Mouse (Mus musculus) midbrain, embryonic 15.5 days (tissue): ENCODE results near the gene Paqr5. TPM values are rescaled to one million over a fixed set of nuclear protein-coding genes. Genes with fewer than 3 reads are reported as not detected.

Experiments used
- ATAC-seq: fragments of 200-750 bp; cut with Nextera tagmentation; replicated peaks from 2 replicates; pipeline ENCODE4 v1.8.0; 2017; ENCODE audit warnings: moderate TSS enrichment
- H3K27ac ChIP-seq: fragments of 300-500 bp; sonication (generic); 2 replicates; pipeline ENCODE4 v1.5.1; 2015; ENCODE audit warnings: mild to moderate bottlenecking, inconsistent platforms
- H3K27me3 ChIP-seq: fragments of 300-500 bp; sonication (generic); replicated peaks from 2 replicates; pipeline ENCODE4 v1.6.1; 2015; ENCODE audit warnings: inconsistent platforms
- H3K36me3 ChIP-seq: fragments of 300-500 bp; sonication (generic); replicated peaks from 2 replicates; pipeline ENCODE4 v1.6.1; 2015; ENCODE audit warnings: inconsistent platforms
- H3K4me1 ChIP-seq: fragments of 300-500 bp; sonication (generic); 2 replicates; pipeline ENCODE4 v1.6.1; 2015; ENCODE audit warnings: inconsistent platforms
- H3K4me2 ChIP-seq: fragments of 300-500 bp; sonication (generic); 2 replicates; pipeline ENCODE4 v1.6.1; 2015; ENCODE audit warnings: inconsistent platforms, mild to moderate bottlenecking, moderate library complexity
- H3K4me3 ChIP-seq: fragments of 300-500 bp; sonication (generic); 2 replicates; pipeline ENCODE4 v1.5.1; 2015; ENCODE audit warnings: mild to moderate bottlenecking, inconsistent platforms
- H3K9ac ChIP-seq: fragments of 300-500 bp; sonication (generic); 2 replicates; pipeline ENCODE4 v1.6.1; 2015; ENCODE audit warnings: mild to moderate bottlenecking, inconsistent platforms
- H3K9me3 ChIP-seq: fragments of 300-500 bp; sonication (generic); 2 replicates; pipeline ENCODE4 v1.6.1; 2016; ENCODE audit warnings: inconsistent platforms
- WGBS: fragments of 180-500 bp; shearing (Covaris S2); methylation state at CpG from one replicate; pipeline ENCODE4 v1.1.7; 2015; ENCODE audit warnings: mixed read lengths; 5-methylcytosine and 5-hydroxymethylcytosine counted together
- polyA plus RNA-seq: library from polyadenylated mRNA; unstranded; fragments of >200 nt; fragmentation: Nextera tagmentation; extraction: Ambion mirVana; gene quantifications from 2 replicates; pipeline ENCODE4 v1.2.1, GENCODE M21; 2015

Paqr5 gene
- polyA plus RNA-seq, 1 experiment from 2014 or later, result 0.61 TPM

DNA sequence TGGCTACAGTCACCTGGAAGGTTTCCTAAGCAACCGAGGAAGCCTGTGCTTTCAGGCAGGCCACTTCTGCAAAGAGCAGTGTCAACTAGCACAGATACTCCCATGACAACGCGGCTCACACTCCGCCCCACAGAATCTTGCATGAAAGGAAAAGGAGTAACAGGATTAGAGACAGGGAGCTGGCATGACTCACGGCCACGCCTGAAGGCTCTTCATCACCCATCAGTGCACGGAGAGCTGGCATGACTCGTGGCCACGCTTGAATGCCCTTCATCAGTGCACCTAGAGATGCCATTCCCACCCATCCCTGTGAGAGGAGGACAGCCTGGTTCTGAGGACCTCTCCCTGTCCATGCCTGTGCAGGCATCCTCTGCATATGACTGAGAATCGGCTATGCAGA, 59.3 kb downstream of the Paqr5 start:
- Histone ChIP-seq H3K4me1 (peaks cover 4% of the 10 kb centered on the region), H3K4me2 (no peak overlapping the region), H3K9me3 (no peaks in the 10 kb centered on the region), H3K27ac (no peak overlapping the region), H3K27me3 (no peaks in the 10 kb centered on the region), H3K9ac (no peak overlapping the region), H3K36me3 (no peaks in the 10 kb centered on the region), H3K4me3 (no peak overlapping the region)
- ATAC-seq, result no peak
- WGBS, result 51% methylated on average over 10 of the region's 10 CpGs

DNA sequence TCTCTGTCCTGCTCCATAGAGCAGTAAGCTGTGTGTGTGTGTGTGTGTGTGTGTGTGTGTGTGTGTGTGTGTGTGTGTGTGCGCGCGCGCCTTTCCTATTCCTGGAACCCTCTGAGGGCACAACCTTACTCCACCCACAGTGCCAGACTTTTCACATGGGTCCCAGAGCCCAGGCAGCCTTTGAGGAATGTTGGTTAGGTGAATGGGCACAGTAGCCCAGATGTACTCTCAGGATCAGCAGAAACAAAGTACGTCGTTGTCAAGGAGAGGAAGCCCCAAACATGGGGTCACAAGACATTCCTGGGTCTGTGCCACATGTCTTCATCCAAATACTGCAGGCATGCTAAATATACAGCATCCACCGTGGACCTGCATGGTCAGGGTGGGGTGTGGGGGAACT, 60.7 kb downstream of the Paqr5 start:
- no peak for ATAC-seq
- Histone ChIP-seq H3K36me3 (no peaks in the 10 kb centered on the region), H3K4me1 (peaks cover 4% of the 10 kb centered on the region), H3K4me3 (no peak overlapping the region), H3K9ac (no peak overlapping the region), H3K9me3 (no peaks in the 10 kb centered on the region), H3K27ac (no peak overlapping the region), H3K4me2 (no peak overlapping the region), H3K27me3 (no peaks in the 10 kb centered on the region)
- WGBS, result 90% methylated on average over 7 of the region's 7 CpGs

GRCm38 (mm10) chr9:61965411-61965930, 61.2 kb downstream of the Paqr5 start:
- peak; percentile 30; the same call in 1 of the 2 replicates for ATAC-seq
- Histone ChIP-seq H3K4me2 (no peak overlapping the region), H3K9me3 (no peaks in the 10 kb centered on the region), H3K27ac (no peak overlapping the region), H3K27me3 (no peaks in the 10 kb centered on the region), H3K4me1 (peaks cover 4% of the 10 kb centered on the region), H3K36me3 (no peaks in the 10 kb centered on the region), H3K4me3 (no peak overlapping the region), H3K9ac (no peak overlapping the region)
- WGBS, result 39% methylated on average over 4 of the region's 4 CpGs

DNA sequence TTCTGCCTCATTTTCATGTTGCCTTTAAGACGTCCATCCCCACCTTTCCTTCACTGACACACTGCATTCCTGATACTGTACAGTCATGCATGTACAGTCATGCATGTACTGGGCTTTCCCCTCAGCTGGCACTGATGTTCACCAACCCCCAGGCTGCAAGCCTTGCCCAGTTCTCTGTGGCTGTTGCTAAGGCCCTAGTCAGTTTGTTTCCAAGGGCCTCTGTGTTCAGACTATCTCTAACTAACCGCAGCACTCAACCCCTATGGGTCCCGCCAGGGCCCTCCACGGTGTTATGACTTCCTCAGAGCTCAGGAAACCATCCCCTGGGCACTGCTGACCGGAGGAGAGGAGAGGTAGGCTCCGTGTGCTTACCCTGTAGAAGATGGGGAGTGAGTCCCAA, 63.3 kb downstream of the Paqr5 start:
- peaks cover 4% of the 10 kb centered on the region for H3K4me1 ChIP-seq
- H3K27me3 ChIP-seq, result no peaks in the 10 kb centered on the region
- H3K4me3 ChIP-seq, result no peak overlapping the region
- H3K27ac ChIP-seq, result no peak overlapping the region
- no peak for ATAC-seq
- H3K4me2 ChIP-seq, result no peak overlapping the region
- 82% methylated on average over 6 of the region's 6 CpGs for WGBS
- H3K36me3 ChIP-seq, result no peaks in the 10 kb centered on the region
- H3K9me3 ChIP-seq, result no peaks in the 10 kb centered on the region
- no peak overlapping the region for H3K9ac ChIP-seq

- H3K4me1 ChIP-seq, result no peaks in the 10 kb centered on the region
- H3K27me3 ChIP-seq, result no peaks in the 10 kb centered on the region
- no peak overlapping the region for H3K9ac ChIP-seq
- H3K4me2 ChIP-seq, result no peak overlapping the region
- H3K9me3 ChIP-seq, result no peaks in the 10 kb centered on the region
- WGBS, result 90% methylated on average over 4 of the region's 4 CpGs
- no peak for ATAC-seq
- H3K27ac ChIP-seq, result no peak overlapping the region
- no peak overlapping the region for H3K4me3 ChIP-seq
- H3K36me3 ChIP-seq, result no peaks in the 10 kb centered on the region
Measured at GRCm38 (mm10) chr9:61961181-61961580, 65.5 kb downstream of the Paqr5 start.

- Histone ChIP-seq H3K36me3 (no peaks in the 10 kb centered on the region), H3K27me3 (no peaks in the 10 kb centered on the region), H3K4me3 (no peak overlapping the region), H3K9ac (no peak overlapping the region), H3K4me2 (no peak overlapping the region), H3K4me1 (no peaks in the 10 kb centered on the region), H3K27ac (no peak overlapping the region), H3K9me3 (no peaks in the 10 kb centered on the region)
- 76% methylated on average over 5 of the region's 5 CpGs for WGBS
- ATAC-seq, result no peak
Measured at GRCm38 (mm10) chr9:61960753-61961152, 65.9 kb downstream of the Paqr5 start.

DNA sequence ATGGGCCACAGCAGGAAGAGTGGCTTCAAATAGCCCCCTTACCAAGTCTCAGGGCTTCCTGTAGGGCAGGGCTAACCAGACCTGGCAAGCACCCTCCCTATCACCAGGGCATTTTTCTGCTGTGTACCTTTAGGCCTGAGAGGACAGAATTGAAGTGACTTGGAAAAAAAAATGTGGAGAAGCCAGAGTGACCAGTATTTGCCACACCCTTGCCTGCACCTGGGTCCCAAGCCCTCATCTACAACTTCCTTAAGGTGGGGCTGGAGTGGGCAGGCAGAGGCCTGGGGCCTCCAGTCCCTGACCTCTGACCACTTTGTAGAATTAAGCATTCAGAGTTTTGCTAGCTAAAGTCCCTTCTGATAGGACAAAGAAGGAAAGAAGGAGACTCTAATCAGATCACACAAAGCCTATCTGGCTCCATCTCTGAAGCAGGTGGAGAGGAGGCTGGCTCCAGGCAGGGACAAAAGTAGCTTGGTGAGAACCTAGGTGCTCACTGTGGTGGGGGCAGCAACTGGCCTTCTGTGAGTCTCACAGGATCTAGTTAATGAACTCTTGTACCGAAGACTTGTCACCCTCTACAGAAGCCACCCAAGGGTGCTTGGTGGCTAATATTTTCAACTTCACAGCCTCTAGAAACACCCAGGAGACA, 66.6 kb downstream of the Paqr5 start:
- H3K4me2 ChIP-seq, result no peak overlapping the region
- H3K27me3 ChIP-seq, result no peaks in the 10 kb centered on the region
- no peaks in the 10 kb centered on the region for H3K36me3 ChIP-seq
- H3K4me1 ChIP-seq, result no peaks in the 10 kb centered on the region
- H3K9me3 ChIP-seq, result no peaks in the 10 kb centered on the region
- no peak overlapping the region for H3K27ac ChIP-seq
- H3K9ac ChIP-seq, result no peak overlapping the region
- no peak for ATAC-seq
- 93% methylated on average over 1 of the region's 1 CpGs for WGBS
- H3K4me3 ChIP-seq, result no peak overlapping the region

DNA sequence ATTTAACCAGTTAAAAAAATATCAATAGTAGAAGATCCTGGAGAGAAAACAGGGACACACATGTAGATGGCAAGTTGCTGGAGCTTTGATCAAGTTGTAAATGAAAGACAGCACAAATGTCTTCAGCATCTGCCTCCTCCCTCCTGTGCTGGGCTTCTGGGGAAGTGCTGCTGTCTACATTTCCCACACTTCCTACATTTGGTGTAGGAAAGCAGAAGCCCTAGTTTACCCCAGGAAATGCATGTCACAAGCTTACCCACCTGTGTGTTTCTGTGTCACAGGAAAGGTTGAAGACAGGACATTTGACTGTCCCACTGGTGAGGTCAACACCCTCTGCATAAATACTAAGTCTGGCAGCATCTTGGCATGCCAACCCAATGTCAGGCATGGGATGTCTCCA, 71.9 kb downstream of the Paqr5 start:
- Histone ChIP-seq H3K9me3 (no peaks in the 10 kb centered on the region), H3K4me3 (no peak overlapping the region), H3K27me3 (no peaks in the 10 kb centered on the region), H3K4me1 (no peaks in the 10 kb centered on the region), H3K36me3 (no peaks in the 10 kb centered on the region), H3K27ac (no peak overlapping the region), H3K9ac (no peak overlapping the region), H3K4me2 (no peak overlapping the region)
- ATAC-seq, result no peak

GRCm38 (mm10) chr9:61952241-61952640, 74.4 kb downstream of the Paqr5 start:
- Histone ChIP-seq H3K4me3 (no peak overlapping the region), H3K27me3 (no peaks in the 10 kb centered on the region), H3K9ac (no peak overlapping the region), H3K4me1 (peaks cover 7% of the 10 kb centered on the region), H3K36me3 (no peaks in the 10 kb centered on the region), H3K27ac (no peak overlapping the region), H3K4me2 (no peak overlapping the region), H3K9me3 (no peaks in the 10 kb centered on the region)
- WGBS, result 62% methylated on average over 7 of the region's 7 CpGs
- ATAC-seq, result no peak

DNA sequence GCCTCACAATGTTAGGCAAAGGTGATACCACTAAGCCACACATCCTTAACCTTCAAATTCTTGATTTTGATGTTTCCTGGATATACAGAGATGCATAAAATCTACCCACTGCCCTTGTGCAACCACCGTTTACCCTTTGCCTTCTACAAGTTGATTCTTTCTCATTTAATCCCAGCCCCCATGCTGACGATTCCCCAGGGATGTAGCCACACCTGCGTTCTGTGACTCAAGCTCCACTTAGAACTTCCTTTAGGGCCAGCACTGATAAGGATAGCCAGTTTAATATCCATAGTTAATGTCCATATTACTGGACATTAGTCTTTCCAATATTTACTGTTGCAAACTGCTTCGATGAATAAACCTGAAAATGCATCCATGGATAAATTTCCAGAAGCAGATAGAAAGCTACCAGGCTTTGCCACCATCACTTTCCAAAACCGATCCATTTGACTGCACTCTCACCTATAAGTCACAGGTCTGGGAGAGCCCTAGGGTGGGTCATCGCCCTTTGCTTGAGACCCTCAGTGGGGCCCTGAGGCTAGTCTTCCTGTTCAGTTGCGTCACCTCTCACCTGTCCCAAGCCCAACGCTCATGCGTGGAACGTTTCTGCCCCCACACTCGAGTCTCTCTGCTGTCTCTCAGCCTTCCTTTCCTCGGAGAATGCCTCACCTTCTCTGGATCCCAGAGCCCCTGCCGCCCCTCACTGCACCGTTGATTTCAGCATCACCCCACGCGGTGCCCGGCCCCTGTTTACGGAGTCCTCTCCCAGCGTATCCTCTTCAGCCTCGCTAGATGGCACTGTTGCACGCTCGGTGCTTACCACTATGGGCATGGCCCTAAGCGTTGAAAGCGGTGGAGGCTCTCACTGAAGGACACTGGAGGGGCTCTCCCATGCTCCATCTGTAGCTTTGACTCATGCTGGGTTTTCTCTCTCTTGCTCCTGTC, 79.0 kb downstream of the Paqr5 start:
- Histone ChIP-seq H3K36me3 (no peaks in the 10 kb centered on the region), H3K9me3 (no peaks in the 10 kb centered on the region), H3K27ac (0 out of 2 replicates have a peak overlapping the region, but pooled peaks have one; percentile 65), H3K4me3 (peak overlapping the region; percentile 63), H3K4me2 (peak overlapping the region; percentile 96), H3K9ac (peak overlapping the region; percentile 39), H3K4me1 (peaks cover 12% of the 10 kb centered on the region), H3K27me3 (no peaks in the 10 kb centered on the region)
- 5% methylated on average over 24 of the region's 24 CpGs for whole genome bisulfite sequencing
- peak; percentile 83 for ATAC-seq

- under 1% methylated on average over 44 of the region's 44 CpGs for WGBS
- H3K4me1 ChIP-seq, result peaks cover 12% of the 10 kb centered on the region
- H3K36me3 ChIP-seq, result no peaks in the 10 kb centered on the region
- peak within 1 kb of the TSS; percentile 39 for H3K9ac ChIP-seq
- H3K9me3 ChIP-seq, result no peaks in the 10 kb centered on the region
- peak within 1 kb of the TSS; percentile 96 for H3K4me2 ChIP-seq
- peak within 1 kb of the TSS; percentile 65 for H3K27ac ChIP-seq
- no peaks in the 10 kb centered on the region for H3K27me3 ChIP-seq
- H3K4me3 ChIP-seq, result peak within 1 kb of the TSS; percentile 63
- ATAC-seq, result peak; percentile 94
Measured at GRCm38 (mm10) chr9:61946623-61947401, 79.8 kb downstream of the Paqr5 start, which contains the start of gene Kif23. TSS of gene Kif23 (minus strand) at chr9:61946774.
